Mouse (Mus musculus): ENCODE measurements at regions not wholly inside any gene's neighbourhood (a gene's known extent, or its start where the extent isn't known, plus 50 kb on each side); places are given as distances from the start of the nearest gene placed in this dataset.

DNA sequence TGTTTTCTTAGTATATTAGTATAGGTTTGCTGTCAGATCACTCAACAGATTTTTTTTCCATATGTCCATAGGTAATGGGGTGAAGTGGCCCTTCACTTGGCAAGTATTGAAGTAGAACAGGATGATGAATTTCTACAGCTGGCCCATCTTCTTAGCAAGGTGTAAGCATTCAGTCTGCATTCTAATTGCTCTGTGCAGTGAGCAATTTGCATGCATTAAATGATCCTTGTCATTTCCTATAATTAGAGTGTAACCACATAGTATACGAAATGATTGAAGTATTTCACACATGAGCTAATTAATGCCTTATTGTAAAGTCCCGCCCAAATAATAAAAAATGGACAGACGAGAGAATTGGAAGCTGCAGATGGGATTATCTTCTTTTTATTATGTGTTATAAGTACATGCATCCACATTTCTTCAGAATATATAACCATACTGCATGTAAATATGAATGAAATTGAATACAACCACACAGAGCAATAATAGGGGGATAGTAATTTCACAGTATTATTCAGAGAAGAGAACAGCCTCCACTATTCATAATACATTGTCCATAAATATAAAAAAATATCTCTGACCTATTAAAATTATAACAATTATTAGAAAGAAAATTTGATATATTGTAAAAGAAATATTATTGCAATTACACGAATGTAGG, 348.9 kb upstream of the Tmem229a start:
- TF ChIP-seq EP300 (IDR thresholded peaks at IDR 0.05; ENCODE audit: low read depth) = no peak
- no peak for TF ChIP-seq CTCF (IDR thresholded peaks at IDR 0.05; ENCODE audit: low read depth)

All from liver, postnatal 0 days (tissue).